Mouse (Mus musculus) hindbrain, embryonic 14.5 days (tissue): Measurements from ENCODE around the gene Prdx2. TPM values are rescaled to one million over a fixed set of nuclear protein-coding genes. Genes with fewer than 3 reads are reported as not detected.

Source experiments
- ATAC-seq: fragments of 200-750 bp; cut with Nextera tagmentation; 2 replicates; pipeline ENCODE4 v1.8.0; 2017; ENCODE audit warnings: moderate number of reproducible peaks, mild to moderate bottlenecking, moderate TSS enrichment, moderate library complexity; ENCODE audit not compliant: low FRiP score
- DNase-seq: peaks from one replicate; pipeline ENCODE4 v3.0.0-alpha.2; 2015; ENCODE audit warnings: low spot score
- H3K27ac ChIP-seq: fragments of 300-500 bp; sonication (generic); 2 replicates; pipeline ENCODE4 v1.5.1; 2014; ENCODE audit warnings: mild to moderate bottlenecking, moderate library complexity
- H3K27me3 ChIP-seq: fragments of 300-500 bp; sonication (generic); 2 replicates; pipeline ENCODE4 v1.6.1; 2014; ENCODE audit warnings: mild to moderate bottlenecking, low read length, mixed read lengths; ENCODE audit not compliant: control insufficient read depth, insufficient read depth
- H3K36me3 ChIP-seq: fragments of 300-500 bp; sonication (generic); replicated peaks from 2 replicates; pipeline ENCODE4 v1.6.1; 2014; ENCODE audit not compliant: control insufficient read depth, insufficient read depth
- H3K4me1 ChIP-seq: fragments of 300-500 bp; sonication (generic); replicated peaks from 2 replicates; pipeline ENCODE4 v1.6.1; 2014; ENCODE audit warnings: antibody characterized with exemption, low read length, mixed read lengths; ENCODE audit not compliant: control insufficient read depth, insufficient read depth
- H3K4me2 ChIP-seq: fragments of 300-500 bp; sonication (generic); replicated peaks from 2 replicates; pipeline ENCODE4 v1.6.1; 2014; ENCODE audit warnings: mild to moderate bottlenecking, moderate library complexity
- H3K4me3 ChIP-seq: fragments of 300-500 bp; sonication (generic); replicated peaks from 2 replicates; pipeline ENCODE4 v1.5.1; 2014; ENCODE audit warnings: mild to moderate bottlenecking, low read length
- H3K9ac ChIP-seq: fragments of 300-500 bp; sonication (generic); 2 replicates; pipeline ENCODE4 v1.6.1; 2014
- H3K9me3 ChIP-seq: fragments of 300-500 bp; sonication (generic); 2 replicates; pipeline ENCODE4 v1.6.1; 2016; ENCODE audit warnings: low read length; ENCODE audit not compliant: control insufficient read depth
- WGBS: fragments of 180-500 bp; shearing (Covaris S2); extraction: QIAGEN DNeasy Blood & Tissue Kit; methylation state at CpG from one replicate; pipeline ENCODE4 v1.1.7; 2014; 5-methylcytosine and 5-hydroxymethylcytosine counted together
- polyA plus RNA-seq: library from polyadenylated mRNA; unstranded; fragments of >200 nt; fragmentation: Nextera tagmentation; extraction: Ambion mirVana; gene quantifications from 2 replicates; pipeline ENCODE4 v1.2.1, GENCODE M21; 2014

Gene Prdx2
- polyA plus RNA-seq, 1 experiment from 2014 or later = 1,221 TPM

GRCm38 (mm10) chr8:84945633-84946527 is 23.5 kb upstream of the Prdx2 start:
- Histone ChIP-seq H3K36me3 (no peaks in the 10 kb centered on the region), H3K9me3 (no peaks in the 10 kb centered on the region), H3K27ac (peak overlapping the region; percentile 87), H3K4me2 (peak overlapping the region; percentile 82), H3K4me1 (peaks cover 27% of the 10 kb centered on the region), H3K27me3 (peaks cover 64% of the 10 kb centered on the region), H3K4me3 (peak overlapping the region; percentile 70), H3K9ac (peak overlapping the region; percentile 87)
- DNase-seq = no peak
- ATAC-seq = peak; percentile 65
- 2% methylated on average over 51 of the region's 67 CpGs for WGBS

- ATAC-seq = no peak
- peaks cover 27% of the 10 kb centered on the region for H3K4me1 ChIP-seq
- peak; percentile 40 for DNase-seq
- H3K4me3 ChIP-seq = peak within 1 kb of the TSS; percentile 70
- peak within 1 kb of the TSS; percentile 87 for H3K9ac ChIP-seq
- no peaks in the 10 kb centered on the region for H3K36me3 ChIP-seq
- H3K27me3 ChIP-seq = peaks cover 66% of the 10 kb centered on the region
- 6% methylated on average over 17 of the region's 17 CpGs for WGBS
- peak within 1 kb of the TSS; percentile 82 for H3K4me2 ChIP-seq
- H3K9me3 ChIP-seq = no peaks in the 10 kb centered on the region
- peak within 1 kb of the TSS; percentile 87 for H3K27ac ChIP-seq
Measured at GRCm38 (mm10) chr8:84946528-84947240, 22.7 kb upstream of the Prdx2 start, which contains the start of gene Rtbdn. Gene Rtbdn (plus strand): TSS chr8:84946991.

- H3K27ac ChIP-seq = no peak overlapping the region; the same call in 1 of the 2 replicates
- H3K4me3 ChIP-seq = peak overlapping the region; percentile 70
- H3K9ac ChIP-seq = peak overlapping the region; percentile 87; the same call in 1 of the 2 replicates
- H3K4me2 ChIP-seq = peak overlapping the region; percentile 82
- no peaks in the 10 kb centered on the region for H3K9me3 ChIP-seq
- DNase-seq (peak; percentile 42), ATAC-seq (no peak)
- H3K4me1 ChIP-seq = peaks cover 27% of the 10 kb centered on the region
- H3K27me3 ChIP-seq = peaks cover 68% of the 10 kb centered on the region
- WGBS = 11% methylated on average over 9 of the region's 9 CpGs
- H3K36me3 ChIP-seq = no peaks in the 10 kb centered on the region
Measured at GRCm38 (mm10) chr8:84947241-84947545, 22.2 kb upstream of the Prdx2 start.

GRCm38 (mm10) chr8:84949753-84950152 is 19.6 kb upstream of the Prdx2 start:
- Histone ChIP-seq H3K9ac (no peak overlapping the region), H3K36me3 (no peaks in the 10 kb centered on the region), H3K27me3 (peaks cover 57% of the 10 kb centered on the region), H3K9me3 (no peaks in the 10 kb centered on the region), H3K4me1 (peaks cover 16% of the 10 kb centered on the region), H3K4me3 (no peak overlapping the region), H3K4me2 (no peak overlapping the region), H3K27ac (no peak overlapping the region)
- WGBS = 17% methylated on average over 12 of the region's 12 CpGs
- DNase-seq = no peak
- no peak for ATAC-seq

- DNase-seq = no peak
- Histone ChIP-seq H3K27ac (no peak overlapping the region), H3K4me1 (no peaks in the 10 kb centered on the region), H3K27me3 (peaks cover 34% of the 10 kb centered on the region), H3K9me3 (no peaks in the 10 kb centered on the region), H3K9ac (no peak overlapping the region), H3K4me2 (no peak overlapping the region), H3K4me3 (no peak overlapping the region), H3K36me3 (peaks cover 7% of the 10 kb centered on the region)
- no peak for ATAC-seq
- WGBS = 9% methylated on average over 18 of the region's 18 CpGs
Measured at GRCm38 (mm10) chr8:84952612-84953255, 16.7 kb upstream of the Prdx2 start.

GRCm38 (mm10) chr8:84956768-84957167 is 12.6 kb upstream of the Prdx2 start:
- Histone ChIP-seq H3K36me3 (peaks cover 30% of the 10 kb centered on the region), H3K27me3 (0 out of 2 replicates have a peak, but pooled peaks cover 7% of the 10 kb centered on the region), H3K4me3 (no peak overlapping the region), H3K27ac (no peak overlapping the region), H3K4me2 (no peak overlapping the region), H3K4me1 (no peaks in the 10 kb centered on the region), H3K9ac (no peak overlapping the region), H3K9me3 (no peaks in the 10 kb centered on the region)
- ATAC-seq (no peak), DNase-seq (peak; percentile 85)
- WGBS = 48% methylated on average over 2 of the region's 2 CpGs

- Histone ChIP-seq H3K36me3 (peaks cover 30% of the 10 kb centered on the region), H3K27me3 (no peaks in the 10 kb centered on the region), H3K4me2 (no peak overlapping the region), H3K4me3 (no peak overlapping the region), H3K27ac (no peak overlapping the region), H3K4me1 (no peaks in the 10 kb centered on the region), H3K9me3 (no peaks in the 10 kb centered on the region), H3K9ac (no peak overlapping the region)
- ATAC-seq (no peak), DNase-seq (no peak)
- WGBS = 89% methylated on average over 7 of the region's 7 CpGs
Measured at GRCm38 (mm10) chr8:84959811-84960210, 9.6 kb upstream of the Prdx2 start.

- no peak overlapping the region for H3K4me2 ChIP-seq
- peaks cover 18% of the 10 kb centered on the region for H3K4me1 ChIP-seq
- no peak overlapping the region for H3K4me3 ChIP-seq
- ATAC-seq = no peak
- H3K36me3 ChIP-seq = peaks cover 15% of the 10 kb centered on the region; the same call in 1 of the 2 replicates
- DNase-seq = no peak
- WGBS = 92% methylated on average over 4 of the region's 4 CpGs
- no peaks in the 10 kb centered on the region for H3K27me3 ChIP-seq
- H3K9ac ChIP-seq = no peak overlapping the region
- H3K9me3 ChIP-seq = no peaks in the 10 kb centered on the region
- no peak overlapping the region for H3K27ac ChIP-seq
Measured at GRCm38 (mm10) chr8:84963952-84964351, 5.4 kb upstream of the Prdx2 start.

- peak overlapping the region; percentile 74 for H3K9ac ChIP-seq
- H3K9me3 ChIP-seq = no peaks in the 10 kb centered on the region
- H3K4me3 ChIP-seq = peak overlapping the region; percentile 62
- under 1% methylated on average over 41 of the region's 41 CpGs for WGBS
- H3K4me1 ChIP-seq = peaks cover 23% of the 10 kb centered on the region
- DNase-seq = peak; percentile 95
- H3K36me3 ChIP-seq = peaks cover 12% of the 10 kb centered on the region
- H3K4me2 ChIP-seq = peak overlapping the region; percentile 95
- ATAC-seq = peak; percentile 81
- no peaks in the 10 kb centered on the region for H3K27me3 ChIP-seq
- H3K27ac ChIP-seq = peak overlapping the region; percentile 69
Measured at GRCm38 (mm10) chr8:84965731-84966291, 3.6 kb upstream of the Prdx2 start.
